8 mouse cellular contexts compared by ENCODE assay signal in the genomic region with DNA sequence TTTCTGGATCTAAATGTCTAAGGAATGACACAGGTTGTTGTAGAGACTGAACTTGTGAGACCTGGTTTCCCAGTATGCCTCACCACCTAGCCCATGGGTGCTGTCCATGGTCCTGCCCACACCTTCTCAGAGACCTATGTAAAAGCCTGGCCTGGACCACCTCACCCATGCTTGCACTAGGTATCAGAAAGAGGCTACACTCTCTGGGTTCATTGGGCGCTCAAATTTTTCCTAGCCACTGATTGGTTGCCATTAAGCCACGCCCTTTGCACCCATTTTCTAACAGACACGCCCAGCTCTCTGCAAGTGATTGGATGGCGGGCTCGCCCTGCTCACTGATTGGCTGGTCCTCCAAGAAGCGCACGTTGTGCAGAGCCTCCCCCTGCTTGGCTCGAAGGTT. TPM values are rescaled to one million over a fixed set of nuclear protein-coding genes. Genes with fewer than 3 reads are reported as not detected.
DNase-seq lines count a peak whose midpoint lies in the region; ATAC-seq and TF ChIP-seq lines count a peak whose summit lies in the region.

No protein-coding gene starts in this region.

- no peak overlapping the region for H3K27ac ChIP-seq in heart, embryonic 10.5 days
- H3K27ac ChIP-seq in ES-E14 (ENCODE audit: insufficient read depth, low read depth, low read length, poor library complexity, severe bottlenecking), result no peak overlapping the region
- H3K27ac ChIP-seq in hindbrain, embryonic 15.5 days (replicated peaks), result no peak overlapping the region
- H3K27ac ChIP-seq in midbrain, embryonic 13.5 days, result no peak overlapping the region

- H3K4me3 ChIP-seq in heart, embryonic 10.5 days, result no peak overlapping the region
- no peak overlapping the region; a peak in 1 of 4 replicates for H3K4me3 ChIP-seq in ES-E14 (ENCODE audit: insufficient read depth in 1 of 2, low read depth in 1 of 2, low read length in 2 of 2, poor library complexity in 1 of 2, severe bottlenecking in 1 of 2)
- no peak overlapping the region for H3K4me3 ChIP-seq in hindbrain, embryonic 15.5 days
- no peak overlapping the region for H3K4me3 ChIP-seq in midbrain, embryonic 13.5 days (replicated peaks)

- peak overlapping the region; percentile 75; the same call in 1 of the 2 replicates for H3K4me2 ChIP-seq in hindbrain, embryonic 15.5 days
- 0 out of 2 replicates have a peak overlapping the region, but pooled peaks have one; percentile 79 for H3K4me2 ChIP-seq in midbrain, embryonic 13.5 days (replicated peaks)

- H3K27me3 ChIP-seq in heart, embryonic 10.5 days (ENCODE audit: insufficient read depth, poor library complexity, severe bottlenecking), result peaks cover 54% of the 10 kb centered on the region
- H3K27me3 ChIP-seq in hindbrain, embryonic 15.5 days, result no peaks in the 10 kb centered on the region
- H3K27me3 ChIP-seq in midbrain, embryonic 13.5 days, result 0 out of 2 replicates have a peak, but pooled peaks cover 3% of the 10 kb centered on the region

- intact Hi-C loops in heart, postnatal 14 days (cut with DNase I), result loop anchor here (10.0 kb wide), 1 partner anchor 589 kb away; the partner anchor contains the start of genes Rpl18a and Slc5a5

- H3K4me1 ChIP-seq in heart, embryonic 10.5 days, result peaks cover 30% of the 10 kb centered on the region
- H3K4me1 ChIP-seq in ES-E14 (ENCODE audit: control insufficient read depth in 2 of 2, insufficient read depth in 2 of 2, low read length in 2 of 2, poor library complexity in 1 of 2), result peaks cover 0 to 13% of the 10 kb centered on the region in 2 experiments; a peak in 1 of 4 replicates
- peaks cover 44% of the 10 kb centered on the region for H3K4me1 ChIP-seq in hindbrain, embryonic 15.5 days (replicated peaks)
- peaks cover 60% of the 10 kb centered on the region for H3K4me1 ChIP-seq in midbrain, embryonic 13.5 days (replicated peaks)

- in situ Hi-C loops in ES-E14 (cut with MboI; ENCODE audit: low sequenced_read_pairs in 2 of 2, unreplicated experiment in 2 of 2), result no loop called here

- no peak for ATAC-seq in hindbrain, embryonic 15.5 days (ENCODE audit: low FRiP score, low read depth)
- no peak for ATAC-seq in midbrain, embryonic 13.5 days

- peak; percentile 48 to 53 for DNase-seq in heart, postnatal 14 days
- DNase-seq in heart, embryonic 10.5 days (ENCODE audit: low spot score), result no peak
- peak; percentile 96 for DNase-seq in ES-E14 (ENCODE audit: low read depth, low spot score)
- no peak for DNase-seq in cerebellum, postnatal 36 days
- DNase-seq in layer of hippocampus, postnatal 25 days (ENCODE audit: extremely low spot score in 1 of 2, low spot score in 1 of 2), result no peak
- no peak for DNase-seq in frontal cortex, postnatal 36 days (ENCODE audit: low spot score in 2 of 2)

- WGBS in heart, embryonic 10.5 days, result 35% methylated on average over 8 of the region's 8 CpGs
- 55% methylated on average over 8 of the region's 8 CpGs for WGBS in hindbrain, embryonic 15.5 days
- WGBS in midbrain, embryonic 13.5 days, result 57% methylated on average over 8 of the region's 8 CpGs

- no peaks in the 10 kb centered on the region for H3K9me3 ChIP-seq in heart, embryonic 10.5 days
- no peaks in the 10 kb centered on the region for H3K9me3 ChIP-seq in ES-E14 (ENCODE audit: control insufficient read depth, insufficient read depth, low read depth, low read length)
- H3K9me3 ChIP-seq in hindbrain, embryonic 15.5 days, result no peaks in the 10 kb centered on the region
- no peaks in the 10 kb centered on the region for H3K9me3 ChIP-seq in midbrain, embryonic 13.5 days

- no peak overlapping the region for H3K9ac ChIP-seq in ES-E14 (ENCODE audit: insufficient read depth, low read depth, low read length, poor library complexity, severe bottlenecking)
- H3K9ac ChIP-seq in hindbrain, embryonic 15.5 days, result no peak overlapping the region
- no peak overlapping the region for H3K9ac ChIP-seq in midbrain, embryonic 13.5 days (replicated peaks)

- H3K36me3 ChIP-seq in heart, embryonic 10.5 days, result peaks cover 18% of the 10 kb centered on the region
- no peaks in the 10 kb centered on the region for H3K36me3 ChIP-seq in ES-E14 (ENCODE audit: control insufficient read depth, insufficient read depth, low read length, poor library complexity, severe bottlenecking)
- peaks cover 31% of the 10 kb centered on the region for H3K36me3 ChIP-seq in hindbrain, embryonic 15.5 days
- H3K36me3 ChIP-seq in midbrain, embryonic 13.5 days, result peaks cover 57% of the 10 kb centered on the region

TF ChIP-seq in ES-E14, 5 proteins besides CTCF, POLR2A, EP300 and RAD21:
- no peak for TF ChIP-seq MAFK (IDR thresholded peaks at IDR 0.05; ENCODE audit: insufficient read depth, low read depth, low read length)
- TF ChIP-seq ZC3H11A (IDR thresholded peaks at IDR 0.05; ENCODE audit: borderline replicate concordance, low read depth, low read length), result no peak
- TF ChIP-seq ZNF384 (IDR thresholded peaks at IDR 0.05; ENCODE audit: low read depth, low read length), result no peak
- peak; percentile 86 for TF ChIP-seq CHD2 (IDR thresholded peaks at IDR 0.05; ENCODE audit: low read depth, low read length)
- no peak for TF ChIP-seq HCFC1 (IDR thresholded peaks at IDR 0.05; ENCODE audit: borderline replicate concordance, insufficient read depth, low read length)

RNA-seq across cellular contexts. Expression of gene Ano8, which starts 1.8 kb away (rescaled TPM):
- total RNA-seq in heart, postnatal 14 days (2021), result 10 to 100 TPM; 16.6 to 18.4 TPM
- polyA plus RNA-seq in heart, embryonic 10.5 days (2016; fragmentation: Nextera tagmentation; extraction: Ambion mirVana), result 0.73 and 2.7 TPM in 2 replicates
- total RNA-seq in ES-E14 (2012; rRNA removed), result 10.6 and 22.3 TPM in 2 replicates
- 7.7 and 8.6 TPM in 2 replicates for polyA plus RNA-seq in hindbrain, embryonic 15.5 days (2015; fragmentation: Nextera tagmentation; extraction: Ambion mirVana)
- 5.3 and 9.3 TPM in 2 replicates for polyA plus RNA-seq in midbrain, embryonic 13.5 days (2015; fragmentation: Nextera tagmentation; extraction: Ambion mirVana)
- 10 to 100 TPM; 53.5 to 58.0 TPM for total RNA-seq in layer of hippocampus, postnatal 25 days (2021)

RNA-seq across cellular contexts. Expression of gene Gtpbp3, which starts 4.0 kb away (rescaled TPM):
- total RNA-seq in heart, postnatal 14 days (2021), result 10 to 100 TPM; 16.4 to 18.7 TPM
- 13.2 and 14.7 TPM in 2 replicates for polyA plus RNA-seq in heart, embryonic 10.5 days (2016; fragmentation: Nextera tagmentation; extraction: Ambion mirVana)
- 60.4 and 63.8 TPM in 2 replicates for total RNA-seq in ES-E14 (2012; rRNA removed)
- polyA plus RNA-seq in hindbrain, embryonic 15.5 days (2015; fragmentation: Nextera tagmentation; extraction: Ambion mirVana), result 12.0 and 15.3 TPM in 2 replicates
- polyA plus RNA-seq in midbrain, embryonic 13.5 days (2015; fragmentation: Nextera tagmentation; extraction: Ambion mirVana), result 11.6 and 13.2 TPM in 2 replicates
- total RNA-seq in layer of hippocampus, postnatal 25 days (2021), result 10 to 100 TPM; 28.4 to 36.4 TPM

RNA-seq across cellular contexts. Expression of gene Dda1, which starts 14.9 kb away (rescaled TPM):
- 10 to 100 TPM; 33.5 to 36.4 TPM for total RNA-seq in heart, postnatal 14 days (2021)
- 107 and 128 TPM in 2 replicates for polyA plus RNA-seq in heart, embryonic 10.5 days (2016; fragmentation: Nextera tagmentation; extraction: Ambion mirVana)
- total RNA-seq in ES-E14 (2012; rRNA removed), result 60.5 and 65.1 TPM in 2 replicates
- 217 and 231 TPM in 2 replicates for polyA plus RNA-seq in hindbrain, embryonic 15.5 days (2015; fragmentation: Nextera tagmentation; extraction: Ambion mirVana)
- polyA plus RNA-seq in midbrain, embryonic 13.5 days (2015; fragmentation: Nextera tagmentation; extraction: Ambion mirVana), result 197 TPM in 2 replicates
- total RNA-seq in layer of hippocampus, postnatal 25 days (2021), result 10 to 100 TPM; 95.6 to 97.2 TPM

RNA-seq across cellular contexts. Expression of gene Mrpl34, which starts 19.2 kb away (rescaled TPM):
- 100 to 1,000 TPM; 111 to 124 TPM for total RNA-seq in heart, postnatal 14 days (2021)
- 172 and 181 TPM in 2 replicates for polyA plus RNA-seq in heart, embryonic 10.5 days (2016; fragmentation: Nextera tagmentation; extraction: Ambion mirVana)
- 135 and 148 TPM in 2 replicates for total RNA-seq in ES-E14 (2012; rRNA removed)
- 172 and 189 TPM in 2 replicates for polyA plus RNA-seq in hindbrain, embryonic 15.5 days (2015; fragmentation: Nextera tagmentation; extraction: Ambion mirVana)
- polyA plus RNA-seq in midbrain, embryonic 13.5 days (2015; fragmentation: Nextera tagmentation; extraction: Ambion mirVana), result 242 TPM in 2 replicates
- 10 to 100 TPM; 49.9 to 54.7 TPM for total RNA-seq in layer of hippocampus, postnatal 25 days (2021)

RNA-seq across cellular contexts. Expression of gene Abhd8, which starts 20.5 kb away (rescaled TPM):
- 10 to 100 TPM; 29.1 to 31.9 TPM for total RNA-seq in heart, postnatal 14 days (2021)
- polyA plus RNA-seq in heart, embryonic 10.5 days (2016; fragmentation: Nextera tagmentation; extraction: Ambion mirVana), result 34.5 and 41.5 TPM in 2 replicates
- 11.7 and 12.2 TPM in 2 replicates for total RNA-seq in ES-E14 (2012; rRNA removed)
- polyA plus RNA-seq in hindbrain, embryonic 15.5 days (2015; fragmentation: Nextera tagmentation; extraction: Ambion mirVana), result 183 and 195 TPM in 2 replicates
- 114 and 133 TPM in 2 replicates for polyA plus RNA-seq in midbrain, embryonic 13.5 days (2015; fragmentation: Nextera tagmentation; extraction: Ambion mirVana)
- 100 to 1,000 TPM; 235 to 284 TPM for total RNA-seq in layer of hippocampus, postnatal 25 days (2021)

Comparison
In these comparisons a context has a peak if more than half of its experiments do, and no peak if none do; other contexts are left out.
1. DNase-seq: peak in heart, postnatal 14 days (2 of 2) and ES-E14 (single experiment); none in heart, embryonic 10.5 days (single experiment), cerebellum, postnatal 36 days (0 of 2), layer of hippocampus, postnatal 25 days (0 of 2) and frontal cortex, postnatal 36 days (0 of 2).